Mouse (Mus musculus): ENCODE data around the gene Nemf.

Gene Nemf

DNA sequence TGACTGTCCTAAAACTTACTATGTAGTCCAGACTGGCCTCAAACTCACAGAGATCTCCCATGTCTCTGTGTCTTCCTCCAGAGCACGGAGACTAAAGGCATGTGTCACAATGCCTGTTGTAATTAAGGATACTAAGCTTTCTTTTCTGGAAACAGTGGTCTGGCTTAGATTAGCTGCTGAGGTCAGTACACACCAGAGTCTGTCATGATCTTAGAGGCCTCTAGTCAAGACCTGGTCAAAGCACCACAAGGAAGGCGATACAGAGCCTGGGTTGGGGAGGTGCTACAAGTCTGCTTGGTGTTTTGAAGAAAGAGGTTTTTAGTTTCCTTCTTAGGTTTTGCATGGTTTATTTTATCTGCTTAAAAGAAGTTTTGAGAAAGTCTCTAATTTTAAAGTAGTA is 56.6 kb downstream of the Nemf start:
- DNase-seq = no peak

- no peak for DNase-seq
These were observed 57.1 kb downstream of the Nemf start for GRCm38 (mm10) chr12:69299831-69300230.

- DNase-seq = peak; percentile 82
These were observed 57.7 kb downstream of the Nemf start for GRCm38 (mm10) chr12:69299231-69299630.

DNA sequence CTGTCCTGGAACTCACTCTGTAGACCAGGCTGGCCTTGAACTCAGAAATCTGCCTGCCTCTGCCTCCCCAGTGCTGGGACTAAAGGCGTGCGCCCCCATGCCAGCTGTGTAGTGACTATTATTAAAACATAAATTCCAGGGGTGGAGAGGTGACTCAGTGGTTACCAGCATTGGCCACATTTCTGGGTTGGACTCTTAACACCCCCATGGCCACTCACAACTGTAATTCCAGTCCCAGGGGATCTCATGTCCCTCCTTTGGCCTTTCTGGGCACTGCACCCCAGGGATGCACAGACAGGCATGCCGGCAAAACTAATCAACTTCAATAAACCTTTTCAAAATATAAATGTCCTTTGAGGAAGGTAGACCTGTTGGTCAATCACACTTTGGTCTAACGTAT is 58.7 kb downstream of the Nemf start:
- DNase-seq = no peak

- DNase-seq = peak; percentile 40
These were observed 59.4 kb downstream of the Nemf start for GRCm38 (mm10) chr12:69297411-69298150.

DNA sequence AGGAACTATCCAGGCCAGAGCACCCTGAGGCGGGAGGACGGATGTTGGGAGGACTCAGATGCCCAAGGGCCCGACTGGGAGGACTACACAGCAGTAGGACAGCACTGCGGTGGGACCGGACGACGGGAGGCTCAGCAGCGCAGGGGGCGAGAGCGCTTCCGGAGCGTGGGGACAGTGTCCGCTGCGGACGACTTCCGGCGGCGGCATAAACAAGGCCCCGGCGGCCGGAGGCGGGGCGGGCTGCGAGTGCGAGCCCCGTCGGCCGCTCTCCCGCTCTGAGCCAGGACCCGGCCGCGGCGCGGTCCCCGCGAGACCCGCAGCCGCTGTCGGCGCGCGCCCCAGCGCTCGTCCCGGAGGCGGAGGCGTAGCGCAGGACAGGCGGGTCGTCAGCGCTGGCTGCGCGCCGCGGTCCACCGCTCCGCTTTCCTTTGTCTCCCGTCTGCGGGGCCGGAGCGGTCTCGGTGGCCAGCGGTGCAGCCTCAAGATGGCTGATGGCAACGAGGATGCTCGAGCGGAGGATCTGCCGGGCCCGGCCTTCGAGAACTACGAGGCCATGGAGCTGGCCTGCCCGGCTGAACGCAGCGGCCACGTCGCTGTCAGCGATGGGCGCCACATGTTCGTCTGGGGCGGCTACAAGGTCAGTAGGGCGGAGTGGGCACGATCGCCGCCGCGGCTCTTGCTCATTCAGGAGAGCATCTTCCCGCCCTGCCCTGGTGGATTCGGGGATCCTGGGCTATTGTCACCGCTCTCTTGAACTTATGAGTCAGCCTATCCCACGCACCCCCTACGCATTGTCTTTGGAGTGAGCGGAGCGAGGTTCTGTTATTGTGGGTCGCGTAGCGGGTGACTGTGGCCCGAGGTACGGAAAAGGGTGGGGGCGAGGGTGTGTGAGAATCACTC is 60.2 kb downstream of the Nemf start, which contains the start of gene Klhdc2:
Klhdc2 (plus strand) TSS at position 171 of the 900 bp plus-strand sequence.
- peak; percentile 89 for DNase-seq

GRCm38 (mm10) chr12:69295651-69296050 is 61.3 kb downstream of the Nemf start:
- no peak for DNase-seq

DNA sequence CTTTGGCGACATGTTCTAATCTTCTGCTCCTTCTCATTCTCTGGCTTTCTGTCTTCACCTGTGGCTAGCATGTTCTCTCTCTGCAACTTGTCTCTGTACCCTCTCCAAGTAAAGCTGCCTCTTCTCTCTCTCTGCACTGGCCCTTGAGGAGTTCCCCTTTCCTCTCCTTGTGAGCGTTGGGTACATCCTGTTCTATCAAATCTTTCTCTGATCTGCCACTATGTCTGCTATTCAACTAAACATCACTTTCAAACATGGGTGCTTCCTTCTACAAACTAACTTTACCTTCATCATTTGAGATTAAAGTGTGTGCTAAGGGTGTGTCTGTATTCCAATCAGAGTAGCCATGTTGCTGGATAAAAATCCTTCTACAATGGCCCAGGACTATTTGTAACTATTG is 62.0 kb downstream of the Nemf start:
- DNase-seq = no peak

DNA sequence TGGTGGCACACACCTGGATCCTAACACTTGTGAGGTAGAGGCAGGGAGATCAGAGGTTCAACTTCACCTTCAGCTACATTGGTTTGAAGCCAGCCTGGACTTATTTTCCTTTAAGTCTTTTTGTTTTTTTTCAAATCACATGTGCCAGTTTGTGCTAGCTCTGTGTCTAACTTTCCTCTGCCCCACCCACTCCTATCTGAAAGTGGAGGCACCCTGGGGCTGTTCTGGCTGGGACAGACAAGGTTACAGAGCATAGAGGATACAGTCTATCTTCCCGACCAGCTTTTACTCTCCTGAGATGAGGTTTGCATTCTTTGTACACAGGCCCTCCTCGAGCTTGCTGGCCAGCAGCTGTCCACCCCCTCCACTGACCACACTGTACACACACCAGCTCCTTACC is 63.1 kb downstream of the Nemf start:
- DNase-seq = no peak

DNA sequence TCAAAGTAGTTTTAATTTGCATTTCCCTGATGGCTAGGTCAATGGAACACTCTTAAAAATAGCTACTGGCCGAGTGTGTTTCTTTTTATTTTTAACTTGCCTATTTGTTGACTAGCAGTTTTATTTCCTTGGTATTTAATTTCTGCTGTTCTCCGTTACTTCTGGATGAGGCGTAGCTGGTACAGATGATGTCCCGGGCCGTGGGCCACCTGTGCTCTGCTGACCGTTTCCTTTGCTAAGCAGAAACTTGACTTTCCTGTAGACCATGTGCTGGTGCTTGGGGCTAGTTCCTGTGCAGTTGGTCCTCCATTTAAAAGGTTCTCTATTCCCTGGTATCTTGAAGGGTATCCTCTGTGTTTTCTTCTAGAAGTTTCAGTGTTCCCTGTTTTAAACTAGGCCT is 64.6 kb downstream of the Nemf start:
- no peak for DNase-seq

DNA sequence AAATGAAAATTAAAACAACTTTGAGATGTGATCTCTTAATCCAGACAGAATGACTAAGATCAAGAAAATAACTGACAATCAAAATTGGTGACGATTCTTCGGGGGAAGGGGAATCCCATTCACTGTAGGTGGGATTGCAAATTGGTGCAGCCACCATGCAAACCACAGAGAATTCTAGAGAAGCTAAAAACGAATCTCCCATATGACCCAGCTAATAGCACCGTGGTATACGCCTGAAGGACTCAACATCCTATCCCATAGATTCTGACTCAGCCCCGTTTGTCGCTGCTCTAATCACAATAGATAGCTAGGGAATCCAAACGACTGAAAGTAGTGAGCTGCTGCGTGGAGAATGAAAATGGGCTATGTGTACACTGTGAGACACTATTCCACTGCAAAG is 68.3 kb downstream of the Nemf start:
- no peak for DNase-seq

- no peak for DNase-seq
These were observed 69.4 kb downstream of the Nemf start for GRCm38 (mm10) chr12:69287535-69287934.

- DNase-seq = no peak
These were observed 73.8 kb downstream of the Nemf start for GRCm38 (mm10) chr12:69283146-69283545.

GRCm38 (mm10) chr12:69280915-69281314 is 76.0 kb downstream of the Nemf start:
- DNase-seq = no peak

GRCm38 (mm10) chr12:69279931-69280469 is 77.0 kb downstream of the Nemf start:
- no peak for DNase-seq

DNA sequence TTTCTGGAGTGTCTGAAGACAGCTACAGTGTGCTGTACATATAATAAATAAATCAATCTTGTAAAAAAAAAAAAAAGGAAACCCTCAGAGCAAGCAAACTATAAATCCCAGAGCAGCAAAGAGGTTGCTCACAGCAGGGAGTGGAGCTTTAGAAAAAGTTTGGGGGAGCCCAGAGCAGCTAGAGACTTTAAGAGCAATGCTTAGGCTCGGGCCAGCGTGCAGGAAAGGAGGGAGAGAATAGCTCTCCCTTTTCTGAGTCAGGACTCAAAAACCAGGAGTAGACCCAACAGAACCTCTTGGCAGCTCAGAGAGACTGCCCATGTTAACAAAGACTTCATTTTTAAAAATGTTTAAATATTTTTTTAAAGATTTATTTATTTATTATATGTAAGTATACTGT is 88.0 kb downstream of the Nemf start:
- no peak for DNase-seq

DNA sequence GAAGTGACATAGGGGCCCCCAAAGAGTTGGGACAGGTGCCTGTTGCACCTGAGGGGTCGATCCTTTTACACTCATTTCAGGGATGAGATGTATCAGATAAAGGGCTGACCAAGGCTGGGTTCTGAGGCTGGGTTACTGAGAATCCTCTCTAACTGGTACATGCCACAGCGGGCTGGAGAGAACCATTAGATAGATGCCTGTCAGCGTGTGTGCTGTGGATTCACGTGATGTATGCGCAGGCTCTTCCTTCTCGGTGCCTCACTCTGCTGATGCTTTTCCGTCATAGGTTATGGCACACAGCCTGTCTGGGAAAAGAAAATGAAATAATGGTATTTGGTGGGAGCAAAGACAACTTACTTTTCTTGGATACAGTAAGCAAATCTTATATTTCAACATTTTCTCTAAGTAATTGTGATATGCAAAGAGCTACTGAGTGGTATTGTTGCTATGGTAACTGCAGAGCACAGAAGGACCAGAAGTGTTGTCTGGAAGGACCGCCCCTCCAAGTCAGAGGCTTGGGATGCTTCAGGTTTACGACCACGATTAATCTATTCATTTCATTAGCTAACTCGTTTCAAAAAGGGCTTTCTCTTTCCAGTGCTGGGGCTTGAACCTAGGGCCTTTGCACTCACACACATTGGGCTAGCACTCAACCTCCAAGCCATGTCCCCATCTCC is 88.9 kb downstream of the Nemf start:
- DNase-seq = no peak

GRCm38 (mm10) chr12:69265031-69265430 is 91.9 kb downstream of the Nemf start:
- no peak for DNase-seq

DNA sequence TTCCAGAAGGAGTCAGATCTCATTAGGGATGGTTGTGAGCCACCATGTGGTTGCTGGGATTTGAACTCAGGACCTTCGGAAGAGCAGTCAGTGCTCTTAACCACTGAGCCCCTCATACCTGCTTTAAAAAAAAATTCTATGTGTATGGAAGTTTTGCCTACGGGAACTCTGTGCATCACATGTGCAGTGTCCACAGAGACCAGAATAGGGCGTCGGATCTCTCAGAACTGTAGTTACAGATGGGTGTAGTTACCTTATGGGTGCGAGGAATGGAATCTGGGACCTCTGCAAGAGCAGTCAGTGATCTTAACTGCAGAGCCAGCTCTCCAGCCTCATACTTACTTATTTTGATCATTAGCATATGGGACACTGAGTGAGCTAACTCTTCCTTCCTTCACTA is 94.7 kb downstream of the Nemf start:
- no peak for DNase-seq

All from kidney, adult 9 months (tissue).